Mouse (Mus musculus): Measurements from ENCODE around the gene Spc25. TPM values are rescaled to one million over a fixed set of nuclear protein-coding genes. Genes with fewer than 3 reads are reported as not detected.
A peak's percentile ranks its signal among the peaks of the same experiment; 100 is the strongest.

Spc25 gene
- total and polyA plus RNA-seq, 2 experiments from 2014 or later, result 17.7 to 36.9 TPM

DNA sequence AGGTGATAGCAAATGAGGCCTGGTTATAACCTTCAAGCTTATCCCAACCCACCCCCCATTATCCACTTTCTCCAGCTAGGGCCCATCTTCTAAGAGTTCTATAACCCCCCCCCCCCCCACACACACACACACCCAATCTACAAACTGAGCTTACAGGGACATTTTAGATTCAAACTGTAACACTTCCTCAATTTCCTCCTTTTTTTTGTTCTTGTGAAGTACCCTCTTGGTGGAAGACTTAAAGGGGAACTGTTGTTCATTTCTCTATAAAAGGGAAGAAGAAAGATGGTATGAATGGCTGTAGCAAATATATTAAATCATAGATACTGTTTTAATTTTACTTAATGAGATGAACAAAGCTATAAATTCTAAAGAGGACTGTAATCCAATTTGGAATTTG is 26.1 kb upstream of the Spc25 start:
- Histone ChIP-seq H3K4me3 (ENCODE audit: low read length) (no peak overlapping the region), H3K9ac (replicated peaks; ENCODE audit: low read length) (no peak overlapping the region), H3K9me3 (ENCODE audit: low read length) (no peaks in the 10 kb centered on the region), H3K4me1 (ENCODE audit: insufficient read depth, low read length) (no peaks in the 10 kb centered on the region), H3K27ac (no peak overlapping the region), H3K27me3 (ENCODE audit: insufficient read depth, low read length) (no peaks in the 10 kb centered on the region), H3K4me2 (ENCODE audit: low read depth, low read length) (no peak overlapping the region), H3K36me3 (ENCODE audit: insufficient read depth, low read length) (no peaks in the 10 kb centered on the region)
- ATAC-seq (no peak), DNase-seq (ENCODE audit: low spot score) (no peak)
- no peak for TF ChIP-seq CTCF (IDR thresholded peaks at IDR 0.05; ENCODE audit: low read depth)

- Histone ChIP-seq H3K4me1 (ENCODE audit: insufficient read depth, low read length) (no peaks in the 10 kb centered on the region), H3K9me3 (ENCODE audit: low read length) (no peaks in the 10 kb centered on the region), H3K27ac (no peak overlapping the region), H3K4me2 (ENCODE audit: low read depth, low read length) (no peak overlapping the region), H3K4me3 (ENCODE audit: low read length) (no peak overlapping the region), H3K9ac (replicated peaks; ENCODE audit: low read length) (no peak overlapping the region), H3K27me3 (ENCODE audit: insufficient read depth, low read length) (no peaks in the 10 kb centered on the region), H3K36me3 (ENCODE audit: insufficient read depth, low read length) (no peaks in the 10 kb centered on the region)
- 84% methylated on average over 2 of the region's 2 CpGs for WGBS
- TF ChIP-seq CTCF (IDR thresholded peaks at IDR 0.05; ENCODE audit: low read depth), result no peak
- ATAC-seq (no peak), DNase-seq (ENCODE audit: low spot score) (no peak)
Measured at GRCm38 (mm10) chr2:69230137-69230536, 24.1 kb upstream of the Spc25 start.

- DNase-seq (ENCODE audit: low spot score) (peak; percentile 13), ATAC-seq (no peak)
- WGBS, result 60% methylated on average over 6 of the region's 6 CpGs
- H3K4me1 ChIP-seq (ENCODE audit: insufficient read depth, low read length), result no peaks in the 10 kb centered on the region
- H3K36me3 ChIP-seq (ENCODE audit: insufficient read depth, low read length), result no peaks in the 10 kb centered on the region
- no peak overlapping the region for H3K4me2 ChIP-seq (ENCODE audit: low read depth, low read length)
- H3K4me3 ChIP-seq (ENCODE audit: low read length), result no peak overlapping the region
- H3K9me3 ChIP-seq (ENCODE audit: low read length), result no peaks in the 10 kb centered on the region
- TF ChIP-seq CTCF (IDR thresholded peaks at IDR 0.05; ENCODE audit: low read depth), result no peak
- H3K27ac ChIP-seq, result no peak overlapping the region
- H3K27me3 ChIP-seq (ENCODE audit: insufficient read depth, low read length), result no peaks in the 10 kb centered on the region
- H3K9ac ChIP-seq (replicated peaks; ENCODE audit: low read length), result no peak overlapping the region
Measured at GRCm38 (mm10) chr2:69228635-69229034, 22.6 kb upstream of the Spc25 start.

GRCm38 (mm10) chr2:69226876-69227275 is 20.9 kb upstream of the Spc25 start:
- H3K4me3 ChIP-seq (ENCODE audit: low read length), result no peak overlapping the region
- WGBS, result 87% methylated on average over 9 of the region's 9 CpGs
- no peak for TF ChIP-seq CTCF (IDR thresholded peaks at IDR 0.05; ENCODE audit: low read depth)

DNA sequence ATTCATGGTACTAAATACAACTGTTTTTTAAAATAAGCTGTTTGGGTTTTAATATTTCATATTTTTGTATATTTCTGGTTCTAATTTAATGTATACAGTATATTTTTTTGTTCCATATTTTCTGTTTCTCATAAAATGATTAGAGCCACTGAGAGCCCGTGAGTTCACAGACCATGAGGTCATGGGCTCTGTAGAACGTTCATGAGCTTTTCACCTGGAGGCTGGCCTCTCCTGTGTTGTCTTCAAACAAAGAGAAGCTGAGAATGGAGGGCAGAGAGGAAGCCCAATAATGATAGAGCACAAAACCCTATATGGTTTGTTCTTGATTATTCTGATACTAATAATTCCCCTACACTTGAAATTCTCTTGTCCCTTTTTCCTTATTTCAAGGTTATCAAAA is 18.7 kb upstream of the Spc25 start:
- TF ChIP-seq CTCF (IDR thresholded peaks at IDR 0.05; ENCODE audit: low read depth), result no peak

More at GRCm38 (mm10) chr2:69226876-69227275, 20.9 kb upstream of the Spc25 start:
- Histone ChIP-seq H3K9ac (replicated peaks; ENCODE audit: low read length) (no peak overlapping the region), H3K4me2 (ENCODE audit: low read depth, low read length) (no peak overlapping the region), H3K27me3 (ENCODE audit: insufficient read depth, low read length) (no peaks in the 10 kb centered on the region), H3K4me1 (ENCODE audit: insufficient read depth, low read length) (no peaks in the 10 kb centered on the region), H3K36me3 (ENCODE audit: insufficient read depth, low read length) (no peaks in the 10 kb centered on the region), H3K9me3 (ENCODE audit: low read length) (no peaks in the 10 kb centered on the region), H3K27ac (no peak overlapping the region)
- ATAC-seq, result no peak
- DNase-seq (ENCODE audit: low spot score), result no peak

DNA sequence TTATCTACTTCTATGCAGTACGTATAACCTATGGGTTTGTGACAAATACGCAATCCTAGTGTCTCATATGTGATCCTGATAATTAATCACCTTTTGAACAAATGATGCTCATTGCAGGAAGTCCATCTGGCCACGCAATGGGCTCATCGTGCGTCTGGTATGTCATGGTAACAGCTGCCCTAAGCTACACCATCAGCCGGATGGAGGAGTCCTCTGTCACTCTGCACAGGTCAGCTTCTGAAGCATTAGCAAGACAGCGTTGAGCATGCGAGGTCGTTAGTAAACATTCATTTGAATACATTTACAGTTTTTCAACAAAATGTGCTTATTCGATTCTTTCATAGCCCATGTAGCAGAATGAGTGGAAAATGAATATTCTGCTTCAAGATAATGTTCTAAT is 16.8 kb upstream of the Spc25 start:
- DNase-seq (ENCODE audit: low spot score) (no peak), ATAC-seq (no peak)
- no peaks in the 10 kb centered on the region for H3K36me3 ChIP-seq (ENCODE audit: insufficient read depth, low read length)
- H3K4me1 ChIP-seq (ENCODE audit: insufficient read depth, low read length), result no peaks in the 10 kb centered on the region
- TF ChIP-seq CTCF (IDR thresholded peaks at IDR 0.05; ENCODE audit: low read depth), result no peak
- no peak overlapping the region for H3K9ac ChIP-seq (replicated peaks; ENCODE audit: low read length)
- H3K9me3 ChIP-seq (ENCODE audit: low read length), result no peaks in the 10 kb centered on the region
- H3K27ac ChIP-seq, result no peak overlapping the region
- H3K4me3 ChIP-seq (ENCODE audit: low read length), result no peak overlapping the region
- WGBS, result 60% methylated on average over 10 of the region's 10 CpGs
- H3K27me3 ChIP-seq (ENCODE audit: insufficient read depth, low read length), result no peaks in the 10 kb centered on the region
- H3K4me2 ChIP-seq (ENCODE audit: low read depth, low read length), result no peak overlapping the region

More for the DNA sequence above, 18.7 kb upstream of the Spc25 start:
- Histone ChIP-seq H3K4me2 (ENCODE audit: low read depth, low read length) (no peak overlapping the region), H3K4me1 (ENCODE audit: insufficient read depth, low read length) (no peaks in the 10 kb centered on the region), H3K27ac (no peak overlapping the region), H3K27me3 (ENCODE audit: insufficient read depth, low read length) (no peaks in the 10 kb centered on the region), H3K36me3 (ENCODE audit: insufficient read depth, low read length) (no peaks in the 10 kb centered on the region), H3K9ac (replicated peaks; ENCODE audit: low read length) (no peak overlapping the region), H3K9me3 (ENCODE audit: low read length) (no peaks in the 10 kb centered on the region), H3K4me3 (ENCODE audit: low read length) (no peak overlapping the region)
- no peak for DNase-seq (ENCODE audit: low spot score)
- 61% methylated on average over 2 of the region's 2 CpGs for WGBS
- ATAC-seq, result no peak

DNA sequence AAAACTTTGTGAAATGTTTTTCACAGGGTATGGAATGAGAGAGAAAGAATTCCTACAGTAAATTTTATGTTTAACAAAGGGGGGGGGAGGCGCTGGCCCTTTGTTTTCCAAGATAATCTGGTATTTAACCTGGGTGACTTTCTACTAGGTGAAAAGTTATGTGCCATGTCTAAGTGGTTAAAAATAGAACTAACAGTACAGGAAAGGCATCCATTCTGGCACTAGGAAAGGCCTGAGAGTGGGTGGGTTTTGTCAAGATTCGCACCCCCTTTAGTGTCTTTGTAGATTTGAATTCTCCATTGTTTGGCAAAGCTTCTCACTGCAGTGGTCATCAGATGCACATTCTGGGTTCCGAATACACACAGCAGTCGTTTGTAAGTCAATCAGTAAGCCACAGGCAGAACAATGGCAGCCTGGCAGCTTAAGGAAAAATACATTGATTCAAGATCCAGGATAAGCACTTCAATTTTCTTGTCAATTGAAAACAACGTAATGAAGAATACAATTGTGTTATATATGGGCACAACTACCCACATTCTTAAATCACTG is 15.9 kb upstream of the Spc25 start:
- no peak for TF ChIP-seq CTCF (IDR thresholded peaks at IDR 0.05; ENCODE audit: low read depth)
- no peak for DNase-seq (ENCODE audit: low spot score)

More for the DNA sequence above, 15.9 kb upstream of the Spc25 start:
- Histone ChIP-seq H3K4me3 (ENCODE audit: low read length) (no peak overlapping the region), H3K4me1 (ENCODE audit: insufficient read depth, low read length) (no peaks in the 10 kb centered on the region), H3K27me3 (ENCODE audit: insufficient read depth, low read length) (no peaks in the 10 kb centered on the region), H3K9me3 (ENCODE audit: low read length) (no peaks in the 10 kb centered on the region), H3K9ac (replicated peaks; ENCODE audit: low read length) (no peak overlapping the region), H3K4me2 (ENCODE audit: low read depth, low read length) (no peak overlapping the region), H3K36me3 (ENCODE audit: insufficient read depth, low read length) (no peaks in the 10 kb centered on the region), H3K27ac (no peak overlapping the region)
- ATAC-seq, result no peak
- 33% methylated on average over 5 of the region's 5 CpGs for WGBS
